Mouse (Mus musculus) bone marrow, adult 2 months (tissue): ENCODE results near the gene Gnb2.

Experiments used
- CTCF ChIP-seq: fragments of 200-500 bp; IDR thresholded peaks from 2 replicates; pipeline ENCODE4 v1.5.1; 2011; ENCODE audit warnings: low read length, control low read depth; ENCODE audit not compliant: control insufficient read depth, insufficient read depth
- POLR2A ChIP-seq: fragments of 200-500 bp; IDR thresholded peaks from 2 replicates; pipeline ENCODE4 v1.6.1; 2011; ENCODE audit warnings: low read depth, mild to moderate bottlenecking, control low read depth, low read length, borderline replicate concordance; ENCODE audit not compliant: control insufficient read depth

GRCm38 (mm10) chr5:137485851-137486155 is 47.5 kb downstream of the Gnb2 start:
- no peak for TF ChIP-seq CTCF
- TF ChIP-seq POLR2A: no peak
